Comparison of ENCODE assay signal across 8 mouse cellular contexts in genomic region chr5:108903134-108903923, GRCm38 (mm10). TPM values are rescaled to one million over a fixed set of nuclear protein-coding genes. Genes with fewer than 3 reads are reported as not detected.
A peak's percentile ranks its signal among the peaks of the same experiment; 100 is the strongest.
DNase-seq lines count a peak whose midpoint lies in the region; ATAC-seq and TF ChIP-seq lines count a peak whose summit lies in the region.
"Not testable (repeated sequence)": the region's sequence is repeated elsewhere in the genome, so short reads cannot be mapped to it uniquely, and the experiment has no call there.

No protein-coding gene starts in this region.

- peak overlapping the region; percentile 40 for H3K4me2 ChIP-seq in forebrain, embryonic 12.5 days
- H3K4me2 ChIP-seq in heart, embryonic 14.5 days (ENCODE audit: low read length) = peak overlapping the region; percentile 53

- not testable (repeated sequence) for H3K36me3 ChIP-seq in forebrain, embryonic 12.5 days (replicated peaks); heart, embryonic 14.5 days (ENCODE audit: control insufficient read depth, insufficient read depth, low read length); kidney, adult 2 months (ENCODE audit: control insufficient read depth, insufficient read depth, low read length)

- ATAC-seq in forebrain, embryonic 12.5 days (ENCODE audit: low FRiP score) = peak; percentile 97
- peak; percentile 90 for ATAC-seq in heart, embryonic 14.5 days (ENCODE audit: insufficient number of reproducible peaks, insufficient read depth, low FRiP score, low read depth)
- ATAC-seq in megakaryocyte progenitor cell, adult 5-6 weeks (replicated peaks; ENCODE audit: poor library complexity) = peak; percentile 99

- intact Hi-C loops in left cerebral cortex, postnatal 4 days (cut with DNase I) = not testable (repeated sequence)

- WGBS in forebrain, embryonic 12.5 days = 11% methylated on average over 11 of the region's 65 CpGs
- WGBS in heart, embryonic 14.5 days = 1% methylated on average over 30 of the region's 65 CpGs
- WGBS in kidney, adult 2 months = 3% methylated on average over 37 of the region's 65 CpGs

- not testable (repeated sequence) for H3K4me1 ChIP-seq in forebrain, embryonic 12.5 days; heart, embryonic 14.5 days (ENCODE audit: control insufficient read depth in 2 of 2, insufficient read depth in 2 of 2, low read length in 2 of 2); kidney, adult 2 months (ENCODE audit: control insufficient read depth, insufficient read depth, low read length)

- H3K9me3 ChIP-seq in forebrain, embryonic 12.5 days; heart, embryonic 14.5 days (ENCODE audit: control insufficient read depth, low read length): not testable (repeated sequence)

- peak overlapping the region; percentile 28 for H3K4me3 ChIP-seq in forebrain, embryonic 12.5 days (replicated peaks)
- H3K4me3 ChIP-seq in heart, embryonic 14.5 days (ENCODE audit: control insufficient read depth in 1 of 2, insufficient read depth in 1 of 2, low read depth in 1 of 2, low read length in 2 of 2) = peak overlapping the region; percentile 17 to 23; a peak in 3 of 4 replicates
- H3K4me3 ChIP-seq in kidney, adult 2 months (ENCODE audit: insufficient read depth, low read depth, low read length) = not testable (repeated sequence)

- not testable (repeated sequence) for H3K27me3 ChIP-seq in forebrain, embryonic 12.5 days; heart, embryonic 14.5 days (ENCODE audit: control insufficient read depth, insufficient read depth, low read length); kidney, adult 2 months (replicated peaks; ENCODE audit: control insufficient read depth, insufficient read depth, low read length)

- not testable (repeated sequence) for H3K9ac ChIP-seq in forebrain, embryonic 12.5 days; heart, embryonic 14.5 days (ENCODE audit: low read length)

- peak; percentile 14 for DNase-seq in cerebellum, adult 11 months
- DNase-seq in kidney, adult 2 months = peak; percentile 25
- peak; percentile 3 for DNase-seq in left cerebral cortex, postnatal 4 days
- DNase-seq in right cerebral cortex, adult 18-20 months = peak; percentile 10
- DNase-seq in urinary bladder, postnatal 25 days (ENCODE audit: low spot score) = peak; percentile 6

- TF ChIP-seq POLR2A in kidney, adult 2 months (IDR thresholded peaks at IDR 0.05; ENCODE audit: low read depth, low read length) = not testable (repeated sequence)

- not testable (repeated sequence) for H3K27ac ChIP-seq in forebrain, embryonic 12.5 days; heart, embryonic 14.5 days (replicated peaks in 1 of 2; ENCODE audit: control insufficient read depth in 1 of 2, insufficient read depth in 1 of 2, low read depth in 2 of 2, low read length in 2 of 2); kidney, adult 2 months (ENCODE audit: insufficient read depth, low read depth, low read length)

- TF ChIP-seq CTCF in kidney, adult 2 months (conservative IDR thresholded peaks at IDR 0.05; ENCODE audit: insufficient read depth, insufficient read length, low read depth, low read length) = not testable (repeated sequence)

RNA-seq across cellular contexts. Expression of gene Vmn2r9, which starts 50.9 kb away (rescaled TPM):
- not detected in 2 replicates for polyA plus RNA-seq in forebrain, embryonic 12.5 days (2016; fragmentation: Nextera tagmentation; extraction: Ambion mirVana)
- not detected in 2 replicates for polyA plus RNA-seq in heart, embryonic 14.5 days (2014; fragmentation: Nextera tagmentation; extraction: Ambion mirVana)
- not detected in 2 replicates for polyA plus RNA-seq in kidney, adult 2 months (2012; rRNA removed)
- total RNA-seq in left cerebral cortex, postnatal 4 days (2021) = not detected
- total RNA-seq in megakaryocyte progenitor cell, adult 5-6 weeks (2015) = not detected in 2 replicates
- total RNA-seq in megakaryocyte progenitor cell, adult 5-6 weeks (2017) = not detected in 2 replicates
